Mouse (Mus musculus): Measurements from ENCODE around the gene Cipc.

DNA sequence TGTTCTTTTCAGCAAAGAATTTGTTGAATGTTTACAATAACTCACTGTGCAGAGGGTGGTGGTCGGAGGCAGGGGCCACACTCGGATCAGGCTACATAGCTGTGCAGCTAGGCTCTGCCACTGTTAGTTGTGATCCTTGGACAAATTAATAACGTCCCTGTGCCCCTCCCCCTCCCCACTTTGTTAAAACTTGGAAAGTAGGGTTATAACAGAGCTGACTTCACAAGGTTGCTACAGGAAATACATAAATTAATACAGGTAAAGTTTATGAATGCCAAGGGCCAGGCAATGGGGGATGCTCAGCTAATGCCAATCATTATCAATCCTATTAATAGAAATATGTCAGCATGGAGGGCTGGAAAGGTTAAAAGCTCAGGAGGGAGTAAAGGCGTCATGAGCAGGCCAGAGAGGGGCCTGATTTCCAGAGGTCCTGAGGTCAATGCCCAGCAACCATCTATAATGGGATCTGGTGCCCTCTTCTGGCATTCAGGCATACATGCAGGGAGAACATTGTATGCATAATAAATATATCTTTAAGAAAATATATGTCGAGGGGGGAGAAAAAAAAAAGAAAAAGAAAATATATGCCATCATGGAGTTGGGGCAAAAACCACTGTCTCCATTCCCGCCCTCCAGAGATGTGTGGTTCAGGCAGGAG, 29.8 kb downstream of the Cipc start:
- no peak for TF ChIP-seq GATA1 (IDR thresholded peaks at IDR 0.05; ENCODE audit: low read length)
- TF ChIP-seq TAL1 (IDR thresholded peaks at IDR 0.05; ENCODE audit: low read length) = no peak
